Mouse (Mus musculus) cerebellum, adult 11 months (tissue): ENCODE data around the gene Mnt.

Experiments
- DNase-seq: peaks from one replicate; pipeline ENCODE4 v3.0.0; 2022

Mnt gene

GRCm38 (mm10) chr11:74832503-74833143 lies 1.9 kb downstream of the Mnt start:
- DNase-seq, result peak; percentile 69

- DNase-seq, result no peak
Observed at GRCm38 (mm10) chr11:74833536-74834358, 3.0 kb downstream of the Mnt start.

GRCm38 (mm10) chr11:74834359-74834638 lies 3.6 kb downstream of the Mnt start:
- no peak for DNase-seq

- no peak for DNase-seq
Observed at GRCm38 (mm10) chr11:74834650-74835277, 4.0 kb downstream of the Mnt start.

- DNase-seq, result no peak
Observed at GRCm38 (mm10) chr11:74835593-74836224, 5.0 kb downstream of the Mnt start.

GRCm38 (mm10) chr11:74836225-74837055 lies 5.7 kb downstream of the Mnt start:
- no peak for DNase-seq

- DNase-seq, result no peak
Observed at GRCm38 (mm10) chr11:74837056-74837693, 6.5 kb downstream of the Mnt start.

GRCm38 (mm10) chr11:74837694-74838431 lies 7.1 kb downstream of the Mnt start:
- peak; percentile 95 for DNase-seq

- peak; percentile 93 for DNase-seq
Observed at GRCm38 (mm10) chr11:74838441-74838840, 7.7 kb downstream of the Mnt start.

- DNase-seq, result no peak
Observed at GRCm38 (mm10) chr11:74838971-74839370, 8.3 kb downstream of the Mnt start.

GRCm38 (mm10) chr11:74839860-74840715 lies 9.4 kb downstream of the Mnt start:
- no peak for DNase-seq

GRCm38 (mm10) chr11:74840739-74841138 lies 10.0 kb downstream of the Mnt start:
- DNase-seq, result no peak

GRCm38 (mm10) chr11:74841366-74841765 lies 10.6 kb downstream of the Mnt start:
- DNase-seq, result no peak

GRCm38 (mm10) chr11:74842045-74842444 lies 11.3 kb downstream of the Mnt start:
- no peak for DNase-seq

- DNase-seq, result peak; percentile 37
Observed at GRCm38 (mm10) chr11:74842656-74843434, 12.1 kb downstream of the Mnt start.

GRCm38 (mm10) chr11:74843435-74843714 lies 12.7 kb downstream of the Mnt start:
- DNase-seq, result peak; percentile 29

- DNase-seq, result peak; percentile 13
Observed at GRCm38 (mm10) chr11:74843761-74844160, 13.0 kb downstream of the Mnt start.

GRCm38 (mm10) chr11:74845784-74846183 lies 15.1 kb downstream of the Mnt start:
- DNase-seq, result no peak

- peak; percentile 78 for DNase-seq
Observed at GRCm38 (mm10) chr11:74847919-74848521, 17.3 kb downstream of the Mnt start.
